Mouse (Mus musculus): ENCODE results near the gene Mcoln2. TPM values are rescaled to one million over a fixed set of nuclear protein-coding genes. Genes with fewer than 3 reads are reported as not detected.
"Not testable (repeated sequence)": the region's sequence is repeated elsewhere in the genome, so short reads cannot be mapped to it uniquely, and the experiment has no call there.

The Mcoln2 gene
- total RNA-seq, 2 experiments from 2014 or later, result 0.74 TPM; not detected in 1

DNA sequence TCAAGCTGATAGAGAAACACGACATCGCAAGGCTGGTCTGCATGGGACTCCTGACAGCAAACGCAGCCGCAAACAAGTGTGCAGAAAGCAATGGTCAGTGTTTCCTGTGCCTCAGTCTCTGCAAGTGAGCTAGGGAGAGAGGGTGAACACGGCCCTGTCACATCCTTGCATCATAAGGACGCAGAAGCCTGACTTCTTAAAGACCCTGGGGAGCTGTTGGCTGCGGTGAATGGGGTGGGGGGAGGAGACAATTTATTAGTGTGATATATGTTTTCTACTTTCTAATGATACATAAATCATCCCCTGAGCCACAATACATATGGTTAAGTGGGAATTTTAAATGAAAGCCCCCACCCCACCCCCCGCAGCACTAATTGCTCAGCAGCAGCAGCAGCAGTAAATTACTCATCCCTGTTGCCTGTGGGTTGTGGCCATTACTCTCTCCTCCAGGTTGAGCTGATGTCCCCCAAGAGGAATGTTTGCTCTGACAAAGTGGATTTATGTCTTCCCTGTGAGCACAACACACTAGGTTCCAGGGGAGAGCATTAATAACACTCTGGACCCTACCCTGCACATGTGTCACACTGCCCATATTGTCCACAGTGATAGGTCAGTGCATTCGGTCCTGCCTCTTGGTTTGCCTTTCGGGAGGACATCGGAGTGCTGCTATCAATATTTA, 49.3 kb downstream of the Mcoln2 start:
- Histone ChIP-seq H3K4me3 (no peak overlapping the region), H3K27ac (no peak overlapping the region)
- no peak for TF ChIP-seq CTCF (IDR thresholded peaks at IDR 0.05)
- no peak for DNase-seq
- intact Hi-C loops (cut with DNase I), result no loop called here

DNA sequence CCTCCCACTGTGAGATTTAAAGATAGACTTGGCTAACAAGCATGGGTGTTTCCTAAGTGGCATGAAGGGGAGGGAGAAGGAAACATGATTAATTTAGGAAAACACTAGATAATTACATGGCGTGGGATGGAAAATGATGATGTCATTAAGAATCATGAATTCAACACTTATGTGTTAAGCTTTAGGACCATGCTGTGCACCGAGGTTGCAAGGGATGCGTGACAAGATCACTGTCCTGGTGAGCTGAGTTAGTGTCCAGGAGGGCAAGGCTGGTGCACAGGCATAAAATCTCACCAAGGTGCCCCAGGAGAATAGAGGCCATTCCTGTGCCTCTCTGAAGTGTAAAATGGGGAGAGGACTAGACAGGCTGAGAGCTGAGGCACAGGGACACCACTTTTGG, 49.9 kb downstream of the Mcoln2 start:
- DNase-seq, result no peak
- intact Hi-C loops (cut with DNase I), result no loop called here
- no peak for TF ChIP-seq CTCF (IDR thresholded peaks at IDR 0.05)

DNA sequence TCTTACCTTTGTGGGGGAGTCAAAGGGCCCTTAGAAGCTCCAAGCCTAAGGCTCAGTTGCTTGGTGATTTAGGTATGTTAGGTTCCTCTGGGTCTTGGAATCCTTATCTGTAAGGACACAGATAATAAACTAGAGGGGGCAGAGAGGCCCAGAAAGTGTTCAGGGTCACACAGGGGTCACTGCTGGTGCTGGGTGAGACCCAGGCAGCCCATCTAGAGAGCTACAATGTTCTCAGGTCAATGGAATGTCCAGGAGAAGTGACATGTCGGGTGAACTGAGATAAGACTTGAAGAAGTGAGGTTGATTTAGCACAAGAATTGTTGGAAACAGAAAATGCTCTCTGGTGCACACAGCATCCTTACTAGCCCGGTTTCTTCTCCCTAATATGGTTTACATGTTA, 54.7 kb downstream of the Mcoln2 start:
- intact Hi-C loops (cut with DNase I), result no loop called here
- TF ChIP-seq CTCF (IDR thresholded peaks at IDR 0.05), result no peak
- DNase-seq, result no peak

More for the DNA sequence above, 49.9 kb downstream of the Mcoln2 start:
- Histone ChIP-seq H3K27ac (no peak overlapping the region), H3K4me3 (no peak overlapping the region)

DNA sequence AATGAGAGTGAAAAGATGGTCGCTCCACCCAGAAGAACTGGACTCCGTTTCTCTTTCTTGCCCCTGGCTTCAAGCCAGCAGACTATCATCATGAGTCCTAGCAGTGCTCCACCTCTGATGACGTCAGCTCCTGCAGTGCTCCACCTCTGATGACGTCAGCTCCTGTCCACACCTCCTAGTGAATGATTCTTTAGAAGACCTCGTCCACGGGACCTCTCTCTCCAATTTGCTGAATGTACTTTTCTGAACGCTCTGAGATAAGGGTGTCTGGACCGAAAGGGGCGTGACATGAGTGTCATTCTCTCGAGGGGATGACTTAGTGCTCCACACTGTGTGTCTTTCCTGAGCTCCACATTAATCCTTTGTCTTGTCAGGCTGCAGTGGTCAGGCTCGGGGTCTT, 55.7 kb downstream of the Mcoln2 start:
- Histone ChIP-seq H3K27ac (no peak overlapping the region), H3K4me3 (no peak overlapping the region)
- DNase-seq, result no peak
- no peak for TF ChIP-seq CTCF (IDR thresholded peaks at IDR 0.05)
- intact Hi-C loops (cut with DNase I), result no loop called here

More for the DNA sequence above, 54.7 kb downstream of the Mcoln2 start:
- Histone ChIP-seq H3K4me3 (no peak overlapping the region), H3K27ac (no peak overlapping the region)

DNA sequence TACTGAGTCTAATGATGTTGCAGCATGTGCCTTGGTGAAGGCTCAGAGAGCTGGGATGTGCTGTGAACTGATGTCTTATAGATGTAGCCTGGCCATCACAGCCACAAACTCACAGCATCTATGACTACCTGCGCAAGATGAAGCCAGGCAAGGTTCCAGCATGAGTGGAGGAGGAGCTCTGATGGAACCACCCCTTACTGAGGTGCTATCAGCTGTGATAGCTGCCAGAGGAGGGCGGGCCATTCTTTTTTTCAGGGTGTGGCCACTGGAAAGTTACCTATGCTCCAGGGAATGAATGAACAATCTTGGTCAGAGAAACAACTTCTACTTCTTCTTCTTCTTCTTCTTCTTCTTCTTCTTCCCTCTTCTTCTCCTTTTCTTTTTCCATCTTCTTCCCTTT, 57.0 kb downstream of the Mcoln2 start:
- intact Hi-C loops (cut with DNase I), result no loop called here
- Histone ChIP-seq H3K27ac (no peak overlapping the region), H3K4me3 (no peak overlapping the region)
- no peak for DNase-seq
- TF ChIP-seq CTCF (IDR thresholded peaks at IDR 0.05), result no peak

DNA sequence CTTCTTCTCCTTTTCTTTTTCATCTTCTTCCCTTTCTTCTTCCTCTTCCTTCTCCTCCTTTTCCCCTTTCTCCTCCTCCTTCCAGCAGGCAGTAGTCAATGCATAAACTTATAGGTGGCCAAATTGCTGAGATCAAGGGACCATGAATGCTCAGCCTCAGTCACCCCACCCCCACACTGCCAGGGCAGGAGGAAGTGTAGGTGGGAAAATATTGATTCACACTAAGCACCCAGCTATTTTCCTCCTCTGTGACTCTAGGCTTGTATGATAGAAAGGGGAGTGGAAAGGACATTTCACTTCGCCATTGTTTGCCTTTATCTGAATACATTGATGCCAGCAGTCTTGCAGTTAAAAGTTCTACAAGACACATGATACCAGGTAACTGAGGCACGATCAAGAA, 57.8 kb downstream of the Mcoln2 start:
- no peak for TF ChIP-seq CTCF (IDR thresholded peaks at IDR 0.05)
- no peak for DNase-seq
- intact Hi-C loops (cut with DNase I), result no loop called here
- Histone ChIP-seq H3K27ac (no peak overlapping the region), H3K4me3 (no peak overlapping the region)

DNA sequence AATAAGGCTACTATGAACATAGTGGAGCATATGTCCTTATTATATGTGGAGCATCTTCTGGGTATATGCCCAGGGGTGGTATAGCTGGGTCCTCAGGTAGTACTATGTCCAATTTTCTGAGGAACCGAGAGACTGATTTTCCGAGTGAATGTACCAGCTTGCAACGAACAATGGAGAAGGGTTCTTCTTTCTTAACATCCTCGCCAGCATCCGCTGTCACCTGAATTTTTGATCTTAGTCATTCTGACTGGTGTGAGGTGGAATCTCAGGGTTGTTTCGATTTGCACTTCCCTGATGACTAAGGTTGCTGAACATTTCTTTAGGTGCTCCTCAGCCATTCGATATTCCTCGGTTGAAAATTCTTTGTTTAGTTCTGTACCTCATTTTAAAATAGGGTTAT, 60.1 kb downstream of the Mcoln2 start:
- intact Hi-C loops (cut with DNase I); H3K27ac ChIP-seq; DNase-seq; H3K4me3 ChIP-seq: not testable (repeated sequence)

DNA sequence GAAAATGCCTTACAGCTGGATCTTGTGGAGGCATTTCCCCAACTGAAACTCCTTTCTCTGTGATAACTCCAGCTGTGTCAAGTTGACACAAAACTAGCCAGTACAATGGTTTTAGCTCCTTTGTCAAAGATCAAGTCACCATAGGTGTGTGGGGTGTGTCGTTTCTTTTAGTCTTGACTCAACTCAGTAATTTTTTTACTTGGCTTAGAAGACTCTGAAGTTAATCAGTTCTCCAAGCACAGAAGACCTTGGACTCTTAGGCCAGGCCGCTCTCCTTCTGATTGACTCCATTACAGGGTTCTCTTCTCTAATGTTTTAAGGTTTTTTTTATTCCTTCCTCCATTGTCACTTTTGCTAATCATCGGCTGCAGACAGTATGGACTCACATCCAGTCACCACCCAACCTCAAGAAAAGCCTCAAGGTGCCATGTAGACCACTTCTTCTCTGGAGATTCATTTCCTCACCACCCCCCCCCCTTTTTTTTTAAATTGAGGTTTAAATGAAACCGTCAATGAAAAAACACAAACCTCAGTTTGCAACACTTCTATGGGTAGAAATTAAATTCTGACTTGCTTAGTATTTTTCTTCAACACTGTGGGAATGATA, 61.6 kb downstream of the Mcoln2 start:
- no peak for TF ChIP-seq CTCF (IDR thresholded peaks at IDR 0.05)
- intact Hi-C loops (cut with DNase I), result no loop called here

DNA sequence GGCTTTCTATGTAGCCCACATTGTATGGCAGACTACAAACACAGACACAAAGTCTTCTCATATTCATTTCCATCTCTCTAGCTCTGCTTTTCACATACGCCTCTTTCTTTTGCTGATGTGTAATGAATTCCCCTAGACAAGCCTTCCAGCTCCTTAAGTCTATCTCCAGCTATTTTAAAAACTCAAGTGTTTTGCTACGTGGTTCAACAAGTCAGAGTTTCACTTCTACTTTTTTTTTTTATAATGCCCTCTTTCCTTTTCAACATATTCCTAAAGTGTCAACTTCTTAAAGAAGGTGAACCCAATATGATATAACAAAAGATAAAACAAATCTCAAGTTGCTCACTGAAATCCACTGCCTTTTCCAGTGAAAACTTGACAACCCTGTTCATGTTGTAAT, 62.3 kb downstream of the Mcoln2 start:
- no peak for DNase-seq
- intact Hi-C loops (cut with DNase I), result no loop called here
- Histone ChIP-seq H3K4me3 (no peak overlapping the region), H3K27ac (no peak overlapping the region)
- TF ChIP-seq CTCF (IDR thresholded peaks at IDR 0.05), result no peak

More for the DNA sequence above, 61.6 kb downstream of the Mcoln2 start:
- Histone ChIP-seq H3K4me3 (no peak overlapping the region), H3K27ac (no peak overlapping the region)
- DNase-seq, result no peak

DNA sequence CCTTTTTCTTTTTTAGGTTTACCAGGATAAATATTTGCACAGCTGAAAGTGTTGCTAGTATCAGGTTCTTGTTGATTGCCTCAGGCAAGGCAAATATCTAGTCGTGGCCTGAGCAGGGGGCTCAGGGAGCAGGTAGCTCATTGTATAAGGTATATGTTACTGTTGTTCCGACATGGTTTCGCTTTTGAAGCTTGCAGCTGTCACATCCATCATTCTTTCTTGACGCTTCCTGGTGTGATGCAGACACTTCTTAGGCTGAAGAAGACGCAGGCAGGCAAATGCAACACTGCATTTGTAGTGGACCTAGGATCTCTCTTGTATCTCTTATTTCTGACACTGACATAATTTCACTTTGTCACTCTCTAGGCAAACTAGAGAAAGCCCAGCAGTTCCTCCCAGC, 63.7 kb downstream of the Mcoln2 start:
- intact Hi-C loops (cut with DNase I), result no loop called here
- no peak for DNase-seq
- Histone ChIP-seq H3K4me3 (peak overlapping the region; percentile 50), H3K27ac (no peak overlapping the region)
- TF ChIP-seq CTCF (IDR thresholded peaks at IDR 0.05), result no peak

DNA sequence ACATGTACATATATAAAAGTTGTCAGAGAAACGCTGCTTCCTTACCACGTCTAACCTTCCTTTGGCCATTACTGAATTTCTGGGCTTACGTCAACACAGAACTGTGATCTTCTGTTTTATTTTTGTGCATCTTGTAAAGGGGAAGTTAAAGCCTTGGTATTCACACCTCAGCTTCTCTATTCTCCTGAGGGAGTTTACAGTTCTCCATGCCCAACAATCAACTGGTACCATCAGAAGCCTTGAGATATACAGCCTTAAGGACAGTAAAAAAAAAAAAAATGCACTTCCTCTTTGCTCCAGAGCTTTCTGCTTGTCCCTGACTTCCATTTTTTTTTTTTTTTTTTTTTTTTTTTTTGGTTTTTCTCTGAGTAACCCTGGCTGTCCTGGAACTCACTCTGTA, 66.9 kb downstream of the Mcoln2 start:
- intact Hi-C loops (cut with DNase I), result no loop called here
- TF ChIP-seq CTCF (IDR thresholded peaks at IDR 0.05), result no peak
- Histone ChIP-seq H3K27ac (no peak overlapping the region), H3K4me3 (no peak overlapping the region)
- DNase-seq, result no peak

DNA sequence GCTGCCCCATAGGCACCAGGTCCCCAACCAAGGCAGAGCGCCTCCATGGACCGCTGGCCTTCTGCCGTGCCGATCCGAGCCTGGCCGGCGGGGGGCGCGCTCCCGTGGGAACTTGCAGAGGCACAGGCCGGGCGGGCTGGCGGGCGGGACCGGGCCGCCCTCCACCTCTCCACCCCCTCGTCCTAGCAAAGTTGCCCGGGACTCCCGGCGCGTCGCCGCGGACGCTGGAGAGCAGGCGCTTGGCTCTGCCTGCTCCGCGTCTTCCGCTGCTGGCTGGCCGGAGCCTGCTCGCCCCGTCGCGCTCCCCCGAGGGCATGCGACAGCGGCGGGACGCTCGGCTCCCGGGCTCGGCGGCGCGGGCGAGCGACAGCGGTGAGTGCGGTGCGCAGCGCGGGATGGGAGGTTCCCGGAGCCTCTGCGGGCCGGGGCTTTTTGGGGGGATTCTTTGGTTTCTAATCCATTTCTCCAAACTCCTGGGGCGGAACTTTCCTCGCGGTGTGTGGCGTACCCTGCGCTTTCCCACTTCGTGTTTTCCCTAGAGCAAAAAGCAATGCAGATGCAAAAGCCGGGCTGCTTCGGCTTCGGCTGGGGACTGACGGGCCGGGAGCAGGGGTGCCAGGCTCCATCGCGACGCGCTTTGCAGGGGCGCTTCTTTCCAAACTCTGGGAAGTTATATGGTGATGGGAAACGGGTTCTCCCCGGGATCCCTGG, 71.3 kb downstream of the Mcoln2 start, which contains the start of gene Lpar3:
Gene Lpar3, plus strand, starts transcription at position 188 of the 711 bp plus-strand sequence.
- Histone ChIP-seq H3K4me3 (peak within 1 kb of the TSS; percentile 68), H3K27ac (no peak within 1 kb of the TSS)
- TF ChIP-seq CTCF (IDR thresholded peaks at IDR 0.05), result peak; percentile 48
- intact Hi-C loops (cut with DNase I), result no loop called here
- peak; percentile 72 for DNase-seq

DNA sequence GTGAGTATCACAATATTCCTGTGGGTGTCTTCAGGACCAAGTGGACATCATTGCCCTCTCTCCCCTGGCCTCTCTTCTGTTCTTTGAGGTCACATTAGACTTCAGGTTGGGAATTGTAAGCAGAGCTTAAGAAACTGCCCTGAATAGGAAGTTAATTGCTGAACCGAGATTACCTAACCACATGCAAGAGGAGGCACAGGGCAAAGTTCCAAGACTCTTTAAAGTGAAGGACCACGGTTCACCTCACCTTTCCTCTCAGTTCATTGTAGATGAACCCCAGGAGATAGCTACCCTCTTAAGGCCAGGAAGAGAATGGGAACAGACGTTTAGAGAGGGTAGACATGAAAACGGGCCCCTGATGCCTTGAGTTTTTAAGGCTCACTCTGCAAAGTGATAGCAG, 74.6 kb downstream of the Mcoln2 start:
- H3K27ac ChIP-seq, result no peak overlapping the region
- no peak for DNase-seq
- intact Hi-C loops (cut with DNase I), result no loop called here
- TF ChIP-seq CTCF (IDR thresholded peaks at IDR 0.05), result no peak
- no peak overlapping the region for H3K4me3 ChIP-seq

Measured in gastrocnemius, adult 2 months (tissue).